Mouse (Mus musculus): Measurements from ENCODE around the gene Sstr2.

Gene Sstr2

GRCm38 (mm10) chr11:113618672-113619419, at the start of gene Sstr2:
Sstr2 (plus strand) TSS chr11:113619342.
- in situ Hi-C loops (cut with MboI, MseI), result loop anchor here (5.0 kb wide), 1 partner anchor 97 kb away; no protein-coding TSS in a partner anchor

- in situ Hi-C loops (cut with MboI, MseI), result no loop called here
Measured at GRCm38 (mm10) chr11:113571616-113572015, 47.5 kb upstream of the Sstr2 start.

GRCm38 (mm10) chr11:113572641-113573040, 46.5 kb upstream of the Sstr2 start:
- in situ Hi-C loops (cut with MboI, MseI), result no loop called here

GRCm38 (mm10) chr11:113577221-113577620, 41.9 kb upstream of the Sstr2 start:
- in situ Hi-C loops (cut with MboI, MseI), result no loop called here

- in situ Hi-C loops (cut with MboI, MseI), result loop anchor here (10.0 kb wide), 1 partner anchor 1869 kb away; no protein-coding TSS in a partner anchor
Measured at GRCm38 (mm10) chr11:113583879-113584661, 35.1 kb upstream of the Sstr2 start.

GRCm38 (mm10) chr11:113586423-113586822, 32.7 kb upstream of the Sstr2 start:
- in situ Hi-C loops (cut with MboI, MseI), result loop anchor here (10.0 kb wide), 1 partner anchor 1872 kb away; no protein-coding TSS in a partner anchor

- in situ Hi-C loops (cut with MboI, MseI), result loop anchor here (10.0 kb wide), 1 partner anchor 1874 kb away; no protein-coding TSS in a partner anchor
Measured at GRCm38 (mm10) chr11:113588936-113589335, 30.2 kb upstream of the Sstr2 start.

GRCm38 (mm10) chr11:113595144-113595543, 24.0 kb upstream of the Sstr2 start:
- in situ Hi-C loops (cut with MboI, MseI), result no loop called here

- in situ Hi-C loops (cut with MboI, MseI), result no loop called here
Measured at GRCm38 (mm10) chr11:113597632-113598031, 21.5 kb upstream of the Sstr2 start.

- in situ Hi-C loops (cut with MboI, MseI), result no loop called here
Measured at GRCm38 (mm10) chr11:113600526-113601245, 18.5 kb upstream of the Sstr2 start.

- in situ Hi-C loops (cut with MboI, MseI), result no loop called here
Measured at GRCm38 (mm10) chr11:113601616-113602343, 17.4 kb upstream of the Sstr2 start.

GRCm38 (mm10) chr11:113607556-113607955, 11.6 kb upstream of the Sstr2 start:
- in situ Hi-C loops (cut with MboI, MseI), result loop anchor here (5.0 kb wide), 1 partner anchor 310 kb away; no protein-coding TSS in a partner anchor

- in situ Hi-C loops (cut with MboI, MseI), result loop anchor here (5.0 kb wide), 1 partner anchor 312 kb away; no protein-coding TSS in a partner anchor
Measured at GRCm38 (mm10) chr11:113609581-113609980, 9.6 kb upstream of the Sstr2 start.

- in situ Hi-C loops (cut with MboI, MseI), result no loop called here
Measured at GRCm38 (mm10) chr11:113610266-113610665, 8.9 kb upstream of the Sstr2 start.

- in situ Hi-C loops (cut with MboI, MseI), result no loop called here
Measured at GRCm38 (mm10) chr11:113611112-113611646, 8.0 kb upstream of the Sstr2 start.

GRCm38 (mm10) chr11:113611664-113612611, 7.2 kb upstream of the Sstr2 start:
- in situ Hi-C loops (cut with MboI, MseI), result no loop called here

- in situ Hi-C loops (cut with MboI, MseI), result no loop called here
Measured at GRCm38 (mm10) chr11:113614476-113614875, 4.7 kb upstream of the Sstr2 start.

GRCm38 (mm10) chr11:113617132-113617911, 1.8 kb upstream of the Sstr2 start:
- in situ Hi-C loops (cut with MboI, MseI), result loop anchor here (5.0 kb wide), 1 partner anchor 95 kb away; no protein-coding TSS in a partner anchor

- in situ Hi-C loops (cut with MboI, MseI), result loop anchor here (5.0 kb wide), 1 partner anchor 96 kb away; no protein-coding TSS in a partner anchor
Measured at GRCm38 (mm10) chr11:113618303-113618671, 855 bp upstream of the Sstr2 start.

Measured in T-helper 1 cell (primary cell).